Mouse (Mus musculus): ENCODE measurements around the gene Hmg20b.

Gene Hmg20b

DNA sequence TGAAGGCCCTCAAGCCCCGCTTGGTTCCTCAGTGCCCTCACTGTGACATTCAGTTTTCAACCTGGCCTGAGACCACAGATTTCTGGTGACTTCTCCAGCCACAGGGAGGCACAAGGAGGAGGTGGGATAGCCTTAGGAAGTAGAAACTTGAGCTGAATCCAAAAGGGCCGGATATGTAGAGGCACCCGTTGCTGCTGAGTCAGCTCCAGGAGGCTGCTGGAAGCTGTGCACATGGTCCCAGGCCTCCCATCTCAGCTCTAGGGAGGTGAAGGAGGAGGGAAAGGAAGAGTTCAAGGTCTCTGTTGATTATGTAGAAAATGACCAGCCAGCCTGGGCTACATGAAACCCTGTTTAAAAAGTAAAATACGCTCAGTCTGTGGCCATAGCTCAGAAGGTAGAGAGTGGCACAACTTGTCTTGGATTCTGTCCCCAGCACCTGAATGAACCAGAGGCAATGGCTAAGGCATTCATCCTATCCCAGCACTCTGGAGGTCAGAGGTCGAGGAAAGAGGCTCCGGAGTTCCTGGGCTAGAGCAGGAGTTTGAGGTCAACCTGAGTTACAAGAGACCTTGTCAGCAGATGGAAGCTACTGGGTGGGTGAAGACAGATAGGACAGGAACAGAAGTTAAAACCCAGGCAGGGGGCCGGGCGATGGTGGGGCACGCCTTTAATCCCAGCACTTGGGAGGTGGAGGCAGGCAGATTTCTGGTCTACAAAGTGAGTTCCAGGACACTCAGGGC lies 4.6 kb upstream of the Hmg20b start:
- no peak for DNase-seq (ENCODE audit: low spot score in 2 of 2)

DNA sequence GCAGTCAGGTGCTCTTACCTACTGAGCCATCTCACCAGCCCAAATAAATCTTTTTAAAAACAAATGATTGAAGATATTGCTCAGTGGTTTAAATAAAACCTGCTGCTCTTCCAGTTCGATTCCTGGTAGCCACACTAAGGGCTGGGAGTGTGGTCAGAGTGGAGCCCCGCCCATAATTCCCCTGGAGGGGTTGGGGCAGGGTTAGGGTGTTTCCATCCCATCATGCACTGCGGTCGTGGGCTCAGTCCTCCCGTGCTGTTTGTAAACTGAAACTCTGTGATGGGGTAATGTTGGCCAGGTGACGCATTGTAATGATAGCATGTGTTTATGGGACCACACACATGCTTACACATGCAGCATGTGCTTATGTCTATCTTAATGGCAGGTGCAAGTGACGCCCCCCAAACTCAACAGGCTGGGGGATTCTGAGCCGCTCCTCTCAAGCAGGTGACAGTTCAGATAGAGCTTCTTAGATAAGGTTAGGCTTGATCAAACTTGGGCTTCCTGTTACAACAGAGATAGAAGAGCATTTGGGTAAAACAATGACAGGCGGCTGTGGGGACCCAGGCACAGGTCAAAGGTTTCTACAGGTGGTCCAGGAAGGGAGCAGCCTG lies 1.5 kb upstream of the Hmg20b start:
- DNase-seq (ENCODE audit: low spot score in 2 of 2), result no peak

DNA sequence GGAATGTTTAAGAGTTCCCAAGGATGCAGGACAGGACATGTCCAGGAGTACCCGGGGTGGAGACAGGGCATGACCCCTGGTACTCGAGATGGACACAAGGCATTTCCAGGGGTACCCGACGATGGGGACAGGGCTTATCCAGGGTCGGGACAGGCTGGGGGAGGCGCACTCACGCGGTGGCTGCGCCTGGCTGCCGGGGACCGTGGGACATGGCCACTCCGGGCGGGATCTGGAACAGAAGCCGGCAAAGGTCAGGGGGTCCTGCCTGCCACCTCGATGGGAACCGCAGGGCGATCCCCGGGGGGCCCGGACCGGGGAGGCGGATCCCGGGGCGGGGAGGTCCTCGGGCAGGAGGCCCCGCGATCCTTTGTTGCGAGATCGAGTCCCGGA lies 324 bp downstream of the Hmg20b start:
- DNase-seq (ENCODE audit: low spot score in 2 of 2), result no peak

DNA sequence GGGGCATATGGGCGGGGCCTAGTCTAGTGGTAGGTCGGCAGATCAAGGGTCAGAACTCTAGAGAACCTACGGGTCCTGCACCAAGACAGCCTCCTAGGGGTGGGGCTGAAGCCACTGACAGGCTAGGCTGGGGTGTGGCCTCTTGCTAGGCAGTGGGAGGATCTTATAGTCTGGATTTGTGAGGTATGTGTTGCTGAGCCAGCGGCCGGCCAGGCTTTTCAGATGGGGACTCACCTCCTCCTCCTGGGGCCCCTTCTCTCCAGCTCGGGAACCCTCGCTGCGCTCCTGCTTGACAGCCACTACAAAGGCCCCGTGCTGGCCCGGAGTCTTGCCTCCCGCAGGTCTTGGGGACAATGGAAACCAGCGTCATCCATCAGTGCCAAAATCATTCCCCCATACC lies 1.1 kb downstream of the Hmg20b start:
- peak in 1 of 2 experiments; percentile 55 for DNase-seq (ENCODE audit: low spot score in 2 of 2)

DNA sequence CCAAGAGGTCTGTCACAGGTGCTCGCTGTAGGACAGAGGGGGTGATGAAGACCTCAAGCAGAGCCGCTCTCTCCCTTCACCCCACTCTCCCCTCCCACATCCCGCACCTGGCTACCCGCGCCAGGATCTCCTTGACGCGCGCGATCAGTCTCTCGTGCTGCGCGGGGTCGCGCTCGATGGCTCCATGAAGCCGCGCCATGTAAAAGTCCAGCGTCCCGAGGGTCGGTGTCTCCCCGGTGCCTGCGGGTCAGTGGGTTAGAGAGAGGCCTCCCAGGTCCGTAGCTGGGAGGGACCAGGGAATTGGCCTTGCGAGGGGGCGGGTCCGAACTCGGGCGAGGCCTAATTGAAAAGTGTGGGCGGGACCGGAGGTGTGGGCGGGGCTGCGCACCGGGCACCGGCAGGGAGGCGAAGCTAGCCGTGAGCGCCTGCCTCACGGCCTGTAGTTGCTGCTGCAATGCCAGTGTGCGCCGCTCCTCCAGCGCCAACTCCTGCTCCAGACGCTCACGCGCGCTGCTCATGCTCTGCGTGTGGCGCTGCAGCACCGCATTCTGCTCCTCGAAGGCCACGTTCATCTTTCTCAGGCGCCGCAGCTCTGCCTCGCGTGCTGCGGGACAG lies 3.7 kb downstream of the Hmg20b start:
- DNase-seq (ENCODE audit: low spot score in 2 of 2), result peak; percentile 51 to 75

DNA sequence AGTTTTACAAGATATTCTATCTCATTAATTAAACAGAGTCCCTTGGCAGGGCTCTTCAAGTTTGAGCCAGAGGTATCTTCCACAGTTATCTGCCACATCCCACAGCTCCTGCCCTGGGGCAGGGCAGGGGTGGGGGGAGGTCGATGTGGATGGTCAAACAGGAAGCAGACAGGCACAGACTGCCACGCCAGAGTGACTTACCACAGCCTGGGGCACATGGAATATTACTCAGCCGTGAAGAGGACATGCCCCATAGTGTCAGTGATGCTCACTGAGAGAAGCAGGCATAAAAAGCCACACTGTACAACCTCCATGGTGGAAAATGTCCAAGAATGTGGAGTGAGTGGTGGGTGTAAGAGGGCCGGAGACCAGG lies 5.1 kb downstream of the Hmg20b start:
- no peak for DNase-seq (ENCODE audit: low spot score in 2 of 2)

DNA sequence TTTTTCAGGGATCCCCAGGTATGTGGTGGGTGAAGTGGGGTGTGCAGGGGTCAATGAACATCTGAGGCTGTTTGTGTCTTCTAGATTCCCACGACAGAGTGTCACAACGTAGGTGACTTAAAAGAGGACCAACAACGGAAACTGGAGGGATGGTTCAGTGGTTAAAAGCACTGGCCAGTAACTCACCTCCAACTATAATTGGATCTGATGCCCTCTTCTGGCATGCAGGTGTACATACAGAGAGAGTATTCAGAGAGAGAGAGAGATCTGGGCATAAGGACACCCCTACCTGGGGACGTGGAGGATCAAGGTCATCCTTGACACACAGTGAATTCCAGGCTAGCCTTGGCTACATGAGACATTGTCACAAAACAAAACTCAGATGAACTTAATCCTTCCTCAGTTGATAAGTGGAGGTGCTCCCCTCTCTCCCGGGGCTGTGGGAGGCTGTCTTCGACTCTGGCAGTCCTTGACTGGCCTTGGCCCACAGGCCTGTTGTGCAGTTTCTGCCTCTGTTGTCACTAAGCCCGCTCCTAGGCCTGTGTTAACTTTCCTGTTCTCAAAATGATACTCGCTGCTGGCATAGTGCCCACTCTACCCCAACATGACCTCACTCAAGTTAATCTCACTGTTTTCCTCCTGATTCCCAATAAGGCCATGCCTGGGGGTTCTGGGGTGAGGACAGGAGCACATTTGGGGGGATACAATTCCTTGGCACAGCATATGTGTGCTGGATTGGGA lies 5.7 kb downstream of the Hmg20b start:
- no peak for DNase-seq (ENCODE audit: low spot score in 2 of 2)

DNA sequence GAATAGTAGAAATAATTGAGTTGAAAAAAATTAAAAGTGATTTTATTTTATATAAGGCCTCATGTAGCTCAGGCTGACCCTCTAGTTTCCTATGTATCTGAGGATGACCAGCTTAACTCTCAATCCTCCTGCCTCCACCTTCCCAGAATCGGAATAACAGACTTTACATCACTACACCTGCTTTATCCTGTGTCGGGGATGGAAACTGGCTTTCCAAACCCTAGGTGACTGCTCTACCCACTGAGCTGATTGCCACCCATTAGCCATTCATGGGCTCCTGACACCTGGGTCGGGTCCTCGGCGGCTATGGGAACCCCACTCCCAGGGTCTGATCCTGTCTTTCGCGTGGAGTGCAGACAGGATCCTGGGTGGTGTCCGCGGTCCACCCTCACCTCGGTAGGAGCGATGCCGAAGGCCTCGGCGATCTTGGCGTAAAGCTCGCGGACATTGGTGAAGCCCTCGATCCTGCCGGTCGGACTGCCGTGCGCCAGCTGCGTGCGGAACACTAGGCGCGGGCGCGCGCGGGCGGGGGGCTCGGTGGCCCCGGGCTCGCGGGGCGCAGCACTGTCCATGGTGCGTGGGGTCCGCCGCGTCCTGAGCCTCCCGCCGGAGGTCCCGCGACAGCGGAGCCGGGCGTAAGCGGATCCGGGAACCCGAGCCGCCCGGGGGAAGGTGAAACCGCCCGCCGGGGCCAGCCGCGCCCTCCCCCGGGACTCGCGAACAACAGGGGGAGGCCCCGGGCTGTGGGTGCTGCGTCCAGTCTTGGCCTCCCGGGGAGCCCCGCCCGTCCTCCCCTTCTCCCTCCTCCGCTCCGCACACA lies 7.4 kb downstream of the Hmg20b start, which contains the start of gene Gipc3:
Gene Gipc3, minus strand, starts transcription at position 581 of the 820 bp plus-strand sequence.
- DNase-seq (ENCODE audit: low spot score in 2 of 2), result no peak

DNA sequence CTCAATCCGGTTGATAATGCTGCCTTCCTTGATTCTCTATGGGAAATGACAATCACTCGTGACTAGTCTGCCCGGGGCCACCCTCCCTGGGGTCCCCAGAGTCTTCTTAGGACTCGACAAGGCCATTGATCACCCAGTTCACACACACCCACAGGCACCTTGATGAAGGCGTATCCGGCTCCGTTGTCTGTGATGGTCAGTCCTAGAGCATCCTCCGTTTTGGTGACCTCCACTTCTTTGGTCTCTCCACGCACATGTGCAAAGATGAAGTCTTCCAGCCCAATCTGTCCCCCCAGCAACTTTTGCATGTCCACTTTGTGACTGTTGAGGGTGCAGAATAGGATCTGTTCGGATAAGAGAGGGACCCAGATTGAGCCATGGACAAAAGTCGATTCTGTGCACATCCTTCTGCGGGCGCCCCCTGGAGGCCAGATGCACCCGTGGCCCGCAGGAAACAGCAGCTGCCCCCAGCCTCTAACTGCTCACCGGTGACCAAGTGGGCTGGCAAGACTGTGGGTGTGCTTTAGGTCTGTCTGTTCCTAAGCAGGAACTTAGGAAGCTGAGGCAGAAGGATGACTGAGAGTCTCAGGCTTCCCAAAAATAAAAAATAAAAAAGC lies 8.8 kb downstream of the Hmg20b start:
- DNase-seq (ENCODE audit: low spot score in 2 of 2), result peak in 1 of 2 experiments; percentile 64

DNA sequence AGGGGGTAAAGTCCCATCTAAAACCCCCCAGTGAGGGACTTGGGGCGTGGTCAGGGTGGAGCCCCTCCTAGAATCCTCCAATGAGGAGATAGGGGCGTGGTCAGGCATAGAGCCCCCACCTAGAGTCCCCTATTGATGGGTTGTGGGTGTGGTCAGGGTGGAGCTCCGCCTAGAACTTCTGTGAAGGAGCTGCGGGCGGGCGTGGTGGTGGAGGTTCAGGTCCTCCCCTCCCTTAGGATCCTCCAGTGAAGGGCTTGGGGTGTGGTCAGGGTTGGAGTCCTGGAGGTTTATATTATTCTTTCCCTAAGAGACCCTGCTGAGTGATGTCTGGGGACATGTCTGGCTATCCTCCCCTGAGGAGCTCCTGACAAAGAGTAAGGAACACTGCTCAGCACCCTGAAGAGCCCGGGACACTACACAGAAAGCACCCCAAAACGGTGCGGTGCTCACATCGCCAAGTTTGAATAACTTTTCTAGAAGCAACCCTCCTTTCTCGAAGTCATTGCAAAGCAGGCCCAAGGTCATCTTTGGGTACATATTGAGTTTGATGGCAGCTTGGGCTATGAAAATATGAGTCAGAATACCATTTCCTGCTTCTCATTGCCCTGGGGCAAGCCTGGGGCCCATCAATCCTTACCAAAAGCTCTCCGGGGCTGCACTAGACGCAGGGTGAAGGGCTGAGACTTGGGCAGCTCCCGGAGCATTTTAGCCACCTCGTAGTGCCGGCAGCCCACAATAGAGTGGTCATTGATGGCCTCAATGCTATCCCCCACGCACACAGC lies 9.5 kb downstream of the Hmg20b start:
- DNase-seq (ENCODE audit: low spot score in 2 of 2), result no peak

DNA sequence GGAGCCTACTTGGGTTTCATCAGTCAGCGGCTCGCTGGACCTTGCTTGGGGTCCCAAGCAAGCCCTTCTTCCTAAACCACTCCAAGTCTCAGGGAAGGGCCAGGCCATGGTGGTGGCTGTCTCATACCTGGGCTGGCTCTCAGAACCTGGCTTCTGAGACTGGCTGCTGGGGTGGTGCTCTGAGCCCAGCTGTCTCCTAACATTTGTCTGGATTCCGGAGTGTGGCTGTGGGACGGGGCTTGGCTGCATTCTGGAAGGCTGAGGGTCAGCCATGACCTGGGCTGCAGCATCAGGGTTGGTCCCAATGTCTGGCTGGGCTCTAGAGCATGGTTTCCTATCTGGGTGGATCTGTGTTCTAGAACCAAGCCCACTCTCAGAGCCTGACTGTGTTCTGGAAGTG lies 13.7 kb downstream of the Hmg20b start:
- no peak for DNase-seq (ENCODE audit: low spot score in 2 of 2)

DNA sequence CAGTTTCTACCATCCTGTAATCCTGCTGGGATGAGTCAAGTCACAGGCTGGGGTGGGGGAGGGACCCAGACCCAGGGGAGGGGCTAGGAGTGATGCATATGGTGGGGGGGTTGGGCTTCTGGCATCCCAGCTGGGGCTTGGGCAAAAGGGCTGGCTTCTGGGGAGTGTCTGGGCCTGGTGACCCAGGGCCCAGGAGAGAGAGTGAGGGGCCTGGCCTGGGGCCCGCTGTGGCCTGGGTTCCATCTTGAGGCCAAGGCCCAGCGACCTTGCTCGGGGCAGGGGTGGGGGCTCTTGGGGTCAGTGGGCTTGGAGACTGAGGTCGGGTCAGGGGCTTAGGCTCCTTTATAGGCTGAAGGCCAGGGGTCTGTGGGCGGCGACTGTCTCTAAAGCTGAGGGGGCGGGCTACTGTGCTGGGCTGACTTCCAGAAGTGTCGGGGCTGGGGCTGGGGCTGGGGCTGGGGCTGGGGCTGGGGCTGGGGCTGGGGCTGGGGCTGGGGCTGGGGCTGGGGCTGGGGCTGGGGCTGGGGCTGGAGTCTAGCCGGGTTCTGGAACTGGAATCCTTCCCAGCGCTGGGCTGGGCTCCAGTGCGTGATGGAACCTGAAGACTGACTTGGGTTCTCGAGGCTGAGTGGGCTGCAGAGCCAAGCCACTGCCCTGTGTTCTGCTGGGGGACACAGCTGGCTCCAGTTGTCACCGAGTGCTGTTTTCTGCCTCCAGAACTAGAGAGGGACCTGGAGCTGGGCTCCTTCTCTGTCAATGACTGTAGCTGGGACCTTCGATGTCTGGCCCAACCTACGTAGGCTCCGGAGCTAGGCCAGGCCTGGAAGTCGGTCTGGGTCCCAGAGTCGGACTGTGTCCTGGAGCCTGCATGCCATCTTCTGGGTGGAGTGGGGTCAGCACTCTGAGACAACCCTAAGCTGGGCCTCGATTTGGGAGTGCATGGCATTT lies 14.6 kb downstream of the Hmg20b start:
- DNase-seq (ENCODE audit: low spot score in 2 of 2), result no peak

DNA sequence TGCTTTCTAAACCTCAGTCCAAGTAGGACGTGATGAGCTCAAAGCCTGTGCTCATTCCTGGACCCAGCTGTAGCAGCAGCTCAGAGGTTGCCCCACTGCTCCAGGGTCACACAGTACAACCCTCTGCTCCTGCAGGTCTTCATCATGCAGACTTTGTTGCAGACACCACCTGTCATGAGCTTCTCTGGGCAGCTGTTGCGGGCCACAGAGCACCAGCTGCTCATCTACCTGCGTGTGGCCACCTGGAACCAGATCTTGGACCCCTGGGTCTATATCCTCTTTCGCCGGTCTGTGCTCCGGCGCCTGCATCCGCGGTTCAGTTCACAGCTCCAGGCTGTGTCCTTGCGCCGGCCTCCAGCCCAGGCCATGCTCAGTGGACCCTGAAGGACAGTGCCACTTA lies 16.0 kb downstream of the Hmg20b start:
- DNase-seq (ENCODE audit: low spot score in 2 of 2), result no peak

DNA sequence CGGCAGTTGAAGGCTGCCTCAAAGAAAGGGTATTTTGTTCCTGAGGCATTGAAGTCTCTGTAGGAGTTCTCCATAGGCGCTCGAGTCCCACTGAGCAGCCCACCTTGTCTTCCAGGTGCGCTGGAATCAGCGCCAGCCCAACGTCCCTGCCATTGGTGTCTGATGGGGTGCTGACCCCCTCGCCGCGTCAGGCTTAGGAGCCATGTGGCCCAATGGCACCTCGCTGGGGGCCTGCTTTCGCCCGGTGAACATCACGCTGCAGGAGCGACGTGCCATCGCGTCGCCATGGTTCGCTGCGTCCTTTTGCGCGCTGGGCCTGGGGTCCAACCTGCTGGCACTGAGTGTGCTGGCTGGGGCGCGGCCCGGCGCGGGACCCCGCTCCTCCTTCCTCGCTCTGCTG lies 18.0 kb downstream of the Hmg20b start:
- no peak for DNase-seq (ENCODE audit: low spot score in 2 of 2)

DNA sequence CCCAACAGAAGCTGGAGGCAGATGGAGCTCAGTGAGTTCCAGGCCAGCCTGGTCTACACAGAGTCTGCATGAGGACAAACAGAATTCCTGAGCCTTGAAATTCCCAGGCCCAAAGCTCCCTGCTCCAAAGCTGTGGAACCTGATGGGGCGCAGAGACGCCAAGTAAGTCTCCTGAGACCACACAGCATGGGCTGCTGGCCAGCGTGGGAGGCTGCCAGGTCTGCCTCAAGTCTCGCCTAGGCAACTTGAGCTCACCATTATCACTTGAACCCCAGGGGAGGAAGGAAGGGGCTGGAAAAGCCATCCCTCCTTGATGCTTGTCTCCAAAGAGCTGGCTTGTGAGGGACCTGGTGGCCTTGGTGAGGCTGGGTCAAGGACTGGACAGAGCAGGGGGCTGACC lies 20.3 kb downstream of the Hmg20b start:
- no peak for DNase-seq (ENCODE audit: low spot score in 2 of 2)

DNA sequence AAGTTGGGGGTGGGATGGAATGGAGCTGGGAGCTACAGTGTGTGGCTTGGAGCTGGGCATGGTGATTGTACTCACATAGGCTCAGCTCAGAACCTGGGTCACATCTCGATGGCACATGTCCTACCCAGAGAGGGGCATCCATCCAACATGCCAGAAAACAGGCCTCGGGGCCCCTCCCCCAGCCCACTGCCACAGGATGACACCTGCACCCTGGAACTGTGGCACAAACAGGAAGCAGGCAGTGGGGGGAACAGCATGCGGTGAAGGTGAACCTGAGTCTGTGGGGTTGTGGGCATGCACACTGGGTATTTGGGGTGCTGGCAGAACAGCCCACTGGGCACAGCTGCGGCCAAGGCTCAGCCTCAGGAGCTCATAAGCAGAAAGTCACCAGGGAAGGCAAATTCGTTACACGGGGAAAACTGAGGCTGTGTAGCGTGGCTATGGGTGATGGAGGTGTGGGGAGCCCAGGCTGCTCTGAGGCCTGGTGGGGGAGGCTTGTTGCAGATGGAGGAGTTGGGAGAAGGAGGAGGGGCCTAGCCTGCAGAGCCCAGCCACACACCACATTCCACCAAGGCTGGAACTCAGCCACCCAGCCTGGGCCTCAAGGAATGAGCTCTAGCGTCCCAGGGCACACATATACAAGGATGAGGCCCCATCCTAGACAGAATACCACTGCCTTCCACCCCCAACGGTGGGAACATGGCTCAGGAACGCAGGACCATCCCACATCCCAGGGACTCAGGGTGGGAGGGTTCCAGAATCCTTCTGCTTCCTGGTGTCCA lies 20.9 kb downstream of the Hmg20b start:
- DNase-seq (ENCODE audit: low spot score in 2 of 2), result no peak

DNA sequence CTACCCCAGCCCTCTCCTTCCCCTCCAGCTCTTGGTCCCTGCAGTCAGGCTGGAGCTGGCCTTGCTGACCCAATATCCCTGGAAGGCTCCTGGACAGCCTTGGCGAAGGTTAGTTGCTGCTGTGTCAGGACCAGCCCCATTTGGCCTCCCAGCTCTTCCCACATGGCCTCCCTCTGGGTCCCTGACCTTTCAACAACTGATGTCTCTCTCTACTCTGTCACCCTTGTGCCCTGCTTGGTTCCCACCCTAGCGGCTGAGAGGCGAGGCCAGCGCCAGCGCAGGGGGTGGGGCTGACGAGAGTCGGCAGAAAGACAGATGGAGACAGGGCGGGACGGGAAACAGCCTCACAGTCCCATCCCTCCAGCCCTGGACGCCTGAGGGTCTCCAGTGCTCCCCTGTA lies 21.9 kb downstream of the Hmg20b start, which contains the start of gene Tbxa2r:
Gene Tbxa2r, plus strand, starts transcription at position 346 of the 400 bp plus-strand sequence.
- peak in 1 of 2 experiments; percentile 50 for DNase-seq (ENCODE audit: low spot score in 2 of 2)

DNA sequence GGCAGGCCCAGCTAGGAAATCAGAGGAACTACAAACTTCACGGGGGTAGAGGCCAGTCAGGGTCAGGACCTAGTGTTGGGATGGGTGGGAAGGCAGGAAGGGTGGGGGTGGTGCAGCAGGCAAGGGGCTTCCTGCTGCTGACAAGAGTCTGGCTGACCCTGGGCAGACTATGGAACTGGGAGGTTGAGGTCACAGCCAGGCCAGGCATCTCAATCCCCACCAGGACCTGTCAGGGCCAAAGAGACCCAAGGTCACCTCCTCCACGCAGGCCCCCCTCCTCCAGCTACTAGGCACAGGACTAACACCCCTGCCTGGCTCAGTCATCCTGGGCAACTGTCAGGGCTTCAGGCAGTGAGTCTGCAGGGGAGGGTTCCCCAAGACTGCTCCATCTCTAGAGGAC lies 22.3 kb downstream of the Hmg20b start:
- no peak for DNase-seq (ENCODE audit: low spot score in 2 of 2)
